Mouse (Mus musculus): ENCODE measurements around the gene Camsap2. TPM values are rescaled to one million over a fixed set of nuclear protein-coding genes. Genes with fewer than 3 reads are reported as not detected.

Camsap2 gene
- polyA plus RNA-seq, 1 experiment from 2014 or later: 13.2 TPM

GRCm38 (mm10) chr1:136333512-136333911 lies 12.4 kb downstream of the Camsap2 start:
- Histone ChIP-seq H3K27ac (no peak overlapping the region), H3K9me3 (no peaks in the 10 kb centered on the region), H3K4me1 (replicated peaks) (0 out of 2 replicates have a peak, but pooled peaks cover 4% of the 10 kb centered on the region), H3K36me3 (peaks cover 45% of the 10 kb centered on the region), H3K4me3 (no peak overlapping the region), H3K27me3 (ENCODE audit: insufficient read depth, poor library complexity, severe bottlenecking) (no peaks in the 10 kb centered on the region)
- 94% methylated on average over 3 of the region's 3 CpGs for WGBS
- no peak for DNase-seq (ENCODE audit: low spot score)

GRCm38 (mm10) chr1:136333071-136333470 lies 12.8 kb downstream of the Camsap2 start:
- Histone ChIP-seq H3K27me3 (ENCODE audit: insufficient read depth, poor library complexity, severe bottlenecking) (no peaks in the 10 kb centered on the region), H3K4me1 (replicated peaks) (0 out of 2 replicates have a peak, but pooled peaks cover 4% of the 10 kb centered on the region), H3K4me3 (no peak overlapping the region), H3K27ac (no peak overlapping the region), H3K36me3 (peaks cover 49% of the 10 kb centered on the region), H3K9me3 (no peaks in the 10 kb centered on the region)
- no peak for DNase-seq (ENCODE audit: low spot score)
- 93% methylated on average over 7 of the region's 7 CpGs for WGBS

- Histone ChIP-seq H3K4me1 (replicated peaks) (0 out of 2 replicates have a peak, but pooled peaks cover 4% of the 10 kb centered on the region), H3K27me3 (ENCODE audit: insufficient read depth, poor library complexity, severe bottlenecking) (no peaks in the 10 kb centered on the region), H3K9me3 (no peaks in the 10 kb centered on the region), H3K27ac (no peak overlapping the region), H3K4me3 (no peak overlapping the region), H3K36me3 (peaks cover 50% of the 10 kb centered on the region)
- WGBS: 97% methylated on average over 4 of the region's 4 CpGs
- no peak for DNase-seq (ENCODE audit: low spot score)
Measured at GRCm38 (mm10) chr1:136331836-136332235, 14.1 kb downstream of the Camsap2 start.

- 93% methylated on average over 4 of the region's 4 CpGs for WGBS
Measured at GRCm38 (mm10) chr1:136329426-136329825, 16.5 kb downstream of the Camsap2 start.

GRCm38 (mm10) chr1:136328640-136329039 lies 17.3 kb downstream of the Camsap2 start:
- Histone ChIP-seq H3K4me1 (replicated peaks) (0 out of 2 replicates have a peak, but pooled peaks cover 2% of the 10 kb centered on the region), H3K27ac (no peak overlapping the region), H3K4me3 (no peak overlapping the region), H3K27me3 (ENCODE audit: insufficient read depth, poor library complexity, severe bottlenecking) (no peaks in the 10 kb centered on the region), H3K9me3 (no peaks in the 10 kb centered on the region), H3K36me3 (peaks cover 51% of the 10 kb centered on the region)
- 74% methylated on average over 2 of the region's 2 CpGs for WGBS
- DNase-seq (ENCODE audit: low spot score): no peak

More at GRCm38 (mm10) chr1:136329426-136329825, 16.5 kb downstream of the Camsap2 start:
- Histone ChIP-seq H3K27me3 (ENCODE audit: insufficient read depth, poor library complexity, severe bottlenecking) (no peaks in the 10 kb centered on the region), H3K27ac (no peak overlapping the region), H3K4me1 (replicated peaks) (0 out of 2 replicates have a peak, but pooled peaks cover 6% of the 10 kb centered on the region), H3K4me3 (no peak overlapping the region), H3K9me3 (no peaks in the 10 kb centered on the region), H3K36me3 (peaks cover 43% of the 10 kb centered on the region)
- DNase-seq (ENCODE audit: low spot score): no peak

GRCm38 (mm10) chr1:136327638-136328037 lies 18.3 kb downstream of the Camsap2 start:
- Histone ChIP-seq H3K4me3 (no peak overlapping the region), H3K27me3 (ENCODE audit: insufficient read depth, poor library complexity, severe bottlenecking) (no peaks in the 10 kb centered on the region), H3K36me3 (peaks cover 56% of the 10 kb centered on the region), H3K27ac (no peak overlapping the region), H3K4me1 (replicated peaks) (0 out of 2 replicates have a peak, but pooled peaks cover 2% of the 10 kb centered on the region), H3K9me3 (no peaks in the 10 kb centered on the region)
- WGBS: 93% methylated on average over 3 of the region's 3 CpGs
- no peak for DNase-seq (ENCODE audit: low spot score)

- 59% methylated on average over 4 of the region's 4 CpGs for WGBS
- peaks cover 57% of the 10 kb centered on the region for H3K36me3 ChIP-seq
- H3K9me3 ChIP-seq: no peaks in the 10 kb centered on the region
- H3K4me1 ChIP-seq (replicated peaks): 0 out of 2 replicates have a peak, but pooled peaks cover 2% of the 10 kb centered on the region
- no peaks in the 10 kb centered on the region for H3K27me3 ChIP-seq (ENCODE audit: insufficient read depth, poor library complexity, severe bottlenecking)
- no peak overlapping the region for H3K4me3 ChIP-seq
- no peak overlapping the region for H3K27ac ChIP-seq
- no peak for DNase-seq (ENCODE audit: low spot score)
Measured at GRCm38 (mm10) chr1:136325933-136326332, 20.0 kb downstream of the Camsap2 start.

GRCm38 (mm10) chr1:136322331-136322730 lies 23.6 kb downstream of the Camsap2 start:
- H3K4me3 ChIP-seq: no peak overlapping the region
- peaks cover 43% of the 10 kb centered on the region for H3K36me3 ChIP-seq
- no peaks in the 10 kb centered on the region for H3K27me3 ChIP-seq (ENCODE audit: insufficient read depth, poor library complexity, severe bottlenecking)
- no peak for DNase-seq (ENCODE audit: low spot score)
- H3K4me1 ChIP-seq (replicated peaks): 0 out of 2 replicates have a peak, but pooled peaks cover 2% of the 10 kb centered on the region
- no peaks in the 10 kb centered on the region for H3K9me3 ChIP-seq
- no peak overlapping the region for H3K27ac ChIP-seq
- WGBS: 96% methylated on average over 4 of the region's 4 CpGs

- H3K36me3 ChIP-seq: peaks cover 23% of the 10 kb centered on the region
- H3K27ac ChIP-seq: no peak overlapping the region
- no peak for DNase-seq (ENCODE audit: low spot score)
- H3K4me3 ChIP-seq: no peak overlapping the region
- no peaks in the 10 kb centered on the region for H3K9me3 ChIP-seq
- no peaks in the 10 kb centered on the region for H3K4me1 ChIP-seq (replicated peaks)
- H3K27me3 ChIP-seq (ENCODE audit: insufficient read depth, poor library complexity, severe bottlenecking): no peaks in the 10 kb centered on the region
Measured at GRCm38 (mm10) chr1:136316317-136316716, 29.6 kb downstream of the Camsap2 start.

- Histone ChIP-seq H3K4me1 (replicated peaks) (no peaks in the 10 kb centered on the region), H3K9me3 (no peaks in the 10 kb centered on the region), H3K27ac (no peak overlapping the region), H3K27me3 (ENCODE audit: insufficient read depth, poor library complexity, severe bottlenecking) (no peaks in the 10 kb centered on the region), H3K4me3 (no peak overlapping the region), H3K36me3 (peaks cover 8% of the 10 kb centered on the region; the same call in 1 of the 2 replicates)
- 92% methylated on average over 5 of the region's 5 CpGs for WGBS
- no peak for DNase-seq (ENCODE audit: low spot score)
Measured at GRCm38 (mm10) chr1:136309193-136309592, 36.7 kb downstream of the Camsap2 start.

- H3K27ac ChIP-seq: no peak overlapping the region
- no peak overlapping the region for H3K4me3 ChIP-seq
- no peaks in the 10 kb centered on the region for H3K9me3 ChIP-seq
- H3K27me3 ChIP-seq (ENCODE audit: insufficient read depth, poor library complexity, severe bottlenecking): no peaks in the 10 kb centered on the region
- 88% methylated on average over 3 of the region's 3 CpGs for WGBS
- no peaks in the 10 kb centered on the region for H3K4me1 ChIP-seq (replicated peaks)
- no peak for DNase-seq (ENCODE audit: low spot score)
- H3K36me3 ChIP-seq: peaks cover 22% of the 10 kb centered on the region
Measured at GRCm38 (mm10) chr1:136306424-136306823, 39.5 kb downstream of the Camsap2 start.

- Histone ChIP-seq H3K4me1 (replicated peaks) (no peaks in the 10 kb centered on the region), H3K9me3 (no peaks in the 10 kb centered on the region), H3K36me3 (peaks cover 47% of the 10 kb centered on the region), H3K27ac (no peak overlapping the region), H3K4me3 (no peak overlapping the region), H3K27me3 (ENCODE audit: insufficient read depth, poor library complexity, severe bottlenecking) (no peaks in the 10 kb centered on the region)
- DNase-seq (ENCODE audit: low spot score): no peak
Measured at GRCm38 (mm10) chr1:136293961-136294360, 51.9 kb downstream of the Camsap2 start.

- no peaks in the 10 kb centered on the region for H3K27me3 ChIP-seq (ENCODE audit: insufficient read depth, poor library complexity, severe bottlenecking)
- H3K27ac ChIP-seq: no peak overlapping the region
- no peak overlapping the region for H3K4me3 ChIP-seq
- H3K4me1 ChIP-seq (replicated peaks): no peaks in the 10 kb centered on the region
- H3K36me3 ChIP-seq: peaks cover 46% of the 10 kb centered on the region
- WGBS: 77% methylated on average over 1 of the region's 1 CpGs
- DNase-seq (ENCODE audit: low spot score): no peak
- H3K9me3 ChIP-seq: no peaks in the 10 kb centered on the region
Measured at GRCm38 (mm10) chr1:136289803-136290202, 56.1 kb downstream of the Camsap2 start.

- Histone ChIP-seq H3K27me3 (ENCODE audit: insufficient read depth, poor library complexity, severe bottlenecking) (no peaks in the 10 kb centered on the region), H3K4me3 (no peak overlapping the region), H3K27ac (no peak overlapping the region), H3K4me1 (replicated peaks) (no peaks in the 10 kb centered on the region), H3K36me3 (peaks cover 98% of the 10 kb centered on the region), H3K9me3 (no peaks in the 10 kb centered on the region)
- no peak for DNase-seq (ENCODE audit: low spot score)
- 93% methylated on average over 8 of the region's 8 CpGs for WGBS
Measured at GRCm38 (mm10) chr1:136277366-136277765, 68.5 kb downstream of the Camsap2 start.

Data from hindbrain, embryonic 10.5 days (tissue).